Mouse (Mus musculus): ENCODE data around the gene Cdc42bpb.

The Cdc42bpb gene

GRCm38 (mm10) chr12:111340692-111341091, 36.8 kb downstream of the Cdc42bpb start:
- no peak for DNase-seq (ENCODE audit: low spot score)

GRCm38 (mm10) chr12:111337864-111338354, 39.6 kb downstream of the Cdc42bpb start:
- DNase-seq (ENCODE audit: low spot score) = no peak

GRCm38 (mm10) chr12:111333020-111333605, 44.4 kb downstream of the Cdc42bpb start:
- DNase-seq (ENCODE audit: low spot score) = no peak

- no peak for DNase-seq (ENCODE audit: low spot score)
Measured at GRCm38 (mm10) chr12:111332443-111332842, 45.1 kb downstream of the Cdc42bpb start.

- DNase-seq (ENCODE audit: low spot score) = no peak
Measured at GRCm38 (mm10) chr12:111331573-111331972, 45.9 kb downstream of the Cdc42bpb start.

- DNase-seq (ENCODE audit: low spot score) = no peak
Measured at GRCm38 (mm10) chr12:111329281-111329680, 48.2 kb downstream of the Cdc42bpb start.

GRCm38 (mm10) chr12:111328360-111328759, 49.2 kb downstream of the Cdc42bpb start:
- no peak for DNase-seq (ENCODE audit: low spot score)

- no peak for DNase-seq (ENCODE audit: low spot score)
Measured at GRCm38 (mm10) chr12:111325744-111326424, 51.6 kb downstream of the Cdc42bpb start.

- DNase-seq (ENCODE audit: low spot score) = no peak
Measured at GRCm38 (mm10) chr12:111324949-111325348, 52.6 kb downstream of the Cdc42bpb start.

- DNase-seq (ENCODE audit: low spot score) = no peak
Measured at GRCm38 (mm10) chr12:111324536-111324935, 53.0 kb downstream of the Cdc42bpb start.

- no peak for DNase-seq (ENCODE audit: low spot score)
Measured at GRCm38 (mm10) chr12:111323423-111323822, 54.1 kb downstream of the Cdc42bpb start.

- no peak for DNase-seq (ENCODE audit: low spot score)
Measured at GRCm38 (mm10) chr12:111321832-111322231, 55.7 kb downstream of the Cdc42bpb start.

GRCm38 (mm10) chr12:111320549-111320948, 57.0 kb downstream of the Cdc42bpb start:
- DNase-seq (ENCODE audit: low spot score) = no peak

GRCm38 (mm10) chr12:111317694-111318093, 59.8 kb downstream of the Cdc42bpb start:
- no peak for DNase-seq (ENCODE audit: low spot score)

GRCm38 (mm10) chr12:111314273-111314672, 63.2 kb downstream of the Cdc42bpb start:
- DNase-seq (ENCODE audit: low spot score) = no peak

GRCm38 (mm10) chr12:111311775-111312174, 65.7 kb downstream of the Cdc42bpb start:
- DNase-seq (ENCODE audit: low spot score) = no peak

GRCm38 (mm10) chr12:111309931-111310330, 67.6 kb downstream of the Cdc42bpb start:
- DNase-seq (ENCODE audit: low spot score) = no peak

GRCm38 (mm10) chr12:111309256-111309655, 68.3 kb downstream of the Cdc42bpb start:
- DNase-seq (ENCODE audit: low spot score) = no peak

- DNase-seq (ENCODE audit: low spot score) = no peak
Measured at GRCm38 (mm10) chr12:111306821-111307220, 70.7 kb downstream of the Cdc42bpb start.

GRCm38 (mm10) chr12:111303702-111304337, 73.7 kb downstream of the Cdc42bpb start:
- no peak for DNase-seq (ENCODE audit: low spot score)

- DNase-seq (ENCODE audit: low spot score) = no peak
Measured at GRCm38 (mm10) chr12:111302018-111302345, 75.5 kb downstream of the Cdc42bpb start.

- DNase-seq (ENCODE audit: low spot score) = no peak
Measured at GRCm38 (mm10) chr12:111301322-111302017, 76.0 kb downstream of the Cdc42bpb start.

GRCm38 (mm10) chr12:111293025-111293424, 84.5 kb downstream of the Cdc42bpb start:
- no peak for DNase-seq (ENCODE audit: low spot score)
